Comparison of ENCODE assay signal across 28 mouse cellular contexts in genomic region chr4:140485442-140485841, GRCm38 (mm10).
DNase-seq lines count a peak whose midpoint lies in the region; ATAC-seq lines count a peak whose summit lies in the region.
"Had no signal": no experiment of that assay in that cellular context is flagged by ENCODE, and none has a peak within 500 bp of the region (broad histone marks: within the 10 kb centered on the region; RNA-seq: fewer than 3 reads in every experiment).

No protein-coding gene starts in this region.

- ATAC-seq in megakaryocyte, adult 5-6 weeks (ENCODE audit: poor library complexity, severe bottlenecking): no peak
- no peak for ATAC-seq in heart, embryonic 12.5 days (ENCODE audit: insufficient number of reproducible peaks, low FRiP score)
- ATAC-seq: activated CD4-positive, CD25-positive, alpha-beta regulatory T cell, adult 4 months; CD4-positive, CD25-positive, alpha-beta regulatory T cell, adult 4 months; forebrain, embryonic 14.5 days; forebrain, embryonic 16.5 days; Patski had no signal

- H3K4me3 ChIP-seq in embryonic facial prominence, embryonic 10.5 days: no peak overlapping the region
- H3K4me3 ChIP-seq in heart, embryonic 12.5 days: no peak overlapping the region
- H3K4me3 ChIP-seq: embryonic facial prominence, embryonic 13.5 days; embryonic facial prominence, embryonic 15.5 days; erythroblast, embryonic 14.5 days; forebrain, embryonic 10.5 days; forebrain, embryonic 12.5 days had no signal

- H3K9ac ChIP-seq in heart, embryonic 12.5 days: no peak overlapping the region
- H3K9ac ChIP-seq: embryonic facial prominence, embryonic 13.5 days; embryonic facial prominence, embryonic 15.5 days; forebrain, embryonic 12.5 days had no signal

- WGBS in embryonic facial prominence, embryonic 10.5 days: 55% methylated on average over 12 of the region's 12 CpGs
- 58% methylated on average over 12 of the region's 12 CpGs for WGBS in heart, embryonic 12.5 days

- peak; percentile 27 for DNase-seq in embryo, embryonic 10 days (ENCODE audit: low spot score)
- DNase-seq in embryo, embryonic 11 days: no peak
- peak; percentile 32 for DNase-seq in embryo, embryonic 10.5 days (ENCODE audit: low spot score)
- peak; percentile 34 for DNase-seq in embryonic facial prominence, embryonic 10.5 days (ENCODE audit: low spot score)
- DNase-seq in forelimb bud, embryonic 11.5 days (ENCODE audit: low read depth, low spot score): peak; percentile 52
- DNase-seq in kidney, postnatal 36 days: no peak
- DNase-seq: adrenal gland, adult 8-10 months; adrenal gland, postnatal 14 days; adrenal gland, postnatal 36 days; B cell, adult 2 months; cerebellum, adult 11-12 months; cerebellum, adult 2 months; cerebellum, adult 9-10 months; cerebellum, postnatal 10 days; cerebellum, postnatal 36 days had no signal

- H3K4me2 ChIP-seq in heart, embryonic 12.5 days: no peak overlapping the region
- H3K4me2 ChIP-seq: embryonic facial prominence, embryonic 13.5 days; embryonic facial prominence, embryonic 15.5 days; forebrain, embryonic 12.5 days had no signal

- H3K9me3 ChIP-seq in embryonic facial prominence, embryonic 10.5 days: no peaks in the 10 kb centered on the region
- H3K9me3 ChIP-seq in heart, embryonic 12.5 days (replicated peaks): no peaks in the 10 kb centered on the region
- H3K9me3 ChIP-seq: embryonic facial prominence, embryonic 13.5 days; embryonic facial prominence, embryonic 15.5 days; forebrain, embryonic 10.5 days; forebrain, embryonic 12.5 days had no signal

- peaks cover 4% of the 10 kb centered on the region for H3K27me3 ChIP-seq in embryonic facial prominence, embryonic 10.5 days (replicated peaks; ENCODE audit: low read depth, poor library complexity, severe bottlenecking)
- H3K27me3 ChIP-seq in heart, embryonic 12.5 days (replicated peaks): peaks cover 4% of the 10 kb centered on the region; the same call in 1 of the 2 replicates
- H3K27me3 ChIP-seq: embryonic facial prominence, embryonic 13.5 days; embryonic facial prominence, embryonic 15.5 days had no signal

- no peak overlapping the region for H3K27ac ChIP-seq in embryonic facial prominence, embryonic 10.5 days (replicated peaks)
- no peak overlapping the region for H3K27ac ChIP-seq in heart, embryonic 12.5 days (ENCODE audit: poor library complexity, severe bottlenecking)
- H3K27ac ChIP-seq: embryonic facial prominence, embryonic 13.5 days; embryonic facial prominence, embryonic 15.5 days; forebrain, embryonic 10.5 days; forebrain, embryonic 12.5 days had no signal

- peaks cover 13% of the 10 kb centered on the region for H3K4me1 ChIP-seq in embryonic facial prominence, embryonic 10.5 days
- H3K4me1 ChIP-seq in heart, embryonic 12.5 days (replicated peaks): peaks cover 5% of the 10 kb centered on the region
- H3K4me1 ChIP-seq: embryonic facial prominence, embryonic 15.5 days had no signal

- H3K36me3 ChIP-seq in embryonic facial prominence, embryonic 10.5 days (replicated peaks): no peaks in the 10 kb centered on the region
- no peaks in the 10 kb centered on the region for H3K36me3 ChIP-seq in heart, embryonic 12.5 days
- H3K36me3 ChIP-seq: embryonic facial prominence, embryonic 13.5 days; embryonic facial prominence, embryonic 15.5 days; forebrain, embryonic 10.5 days; forebrain, embryonic 12.5 days; G1E had no signal

Comparison
In these comparisons a context has a peak if more than half of its experiments do, and no peak if none do; other contexts are left out.
1. DNase-seq: peak in embryo, embryonic 10 days (single experiment), embryo, embryonic 10.5 days (single experiment), embryonic facial prominence, embryonic 10.5 days (single experiment) and forelimb bud, embryonic 11.5 days (single experiment); none in embryo, embryonic 11 days (single experiment) and kidney, postnatal 36 days (0 of 2).